8 mouse cellular contexts compared by ENCODE assay signal in the genomic region with DNA sequence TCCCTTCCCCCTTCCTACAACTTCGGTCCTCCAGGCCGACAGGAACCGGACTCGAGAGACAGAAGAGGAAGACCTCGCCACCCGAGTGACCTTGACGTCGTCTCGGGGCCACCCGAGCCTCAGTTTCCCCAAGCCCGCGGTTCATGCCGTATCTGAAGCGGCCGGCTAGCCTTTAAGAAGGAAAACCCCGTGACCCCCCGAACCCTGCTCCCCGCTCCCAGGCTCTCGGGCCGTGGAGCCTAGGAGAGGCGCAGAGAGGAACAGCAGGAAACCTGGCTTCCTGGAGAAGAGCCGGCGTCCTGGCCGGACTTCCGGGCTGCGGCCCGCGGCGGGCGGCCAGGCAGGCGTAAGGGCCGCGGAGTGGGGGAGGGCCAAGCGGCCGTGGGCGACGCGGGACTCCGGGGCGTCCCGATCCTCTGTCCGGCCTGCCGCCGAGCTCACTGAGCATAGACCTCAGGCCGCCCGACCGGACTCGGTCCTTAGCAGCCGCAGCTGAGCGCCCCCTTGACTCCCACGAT. TPM values are rescaled to one million over a fixed set of nuclear protein-coding genes. Genes with fewer than 3 reads are reported as not detected.
DNase-seq lines count a peak whose midpoint lies in the region; ATAC-seq lines count a peak whose summit lies in the region.

No protein-coding gene starts in this region.

- H3K9me3 ChIP-seq in heart, embryonic 10.5 days = no peaks in the 10 kb centered on the region
- no peaks in the 10 kb centered on the region for H3K9me3 ChIP-seq in erythroblast, embryonic 14.5 days (ENCODE audit: control insufficient read depth, low read length)
- H3K9me3 ChIP-seq in limb, embryonic 15.5 days = no peaks in the 10 kb centered on the region
- H3K9me3 ChIP-seq in neural tube, embryonic 15.5 days (replicated peaks) = no peaks in the 10 kb centered on the region

- H3K4me2 ChIP-seq in limb, embryonic 15.5 days = peak overlapping the region; percentile 73
- peak overlapping the region; percentile 89 for H3K4me2 ChIP-seq in neural tube, embryonic 15.5 days

- peak overlapping the region; percentile 100 for H3K9ac ChIP-seq in limb, embryonic 15.5 days
- peak overlapping the region; percentile 98 for H3K9ac ChIP-seq in neural tube, embryonic 15.5 days (replicated peaks)

- peaks cover 7% of the 10 kb centered on the region; the same call in 1 of the 2 replicates for H3K36me3 ChIP-seq in heart, embryonic 10.5 days
- H3K36me3 ChIP-seq in erythroblast, embryonic 14.5 days (ENCODE audit: control insufficient read depth) = peaks cover 37% of the 10 kb centered on the region
- no peaks in the 10 kb centered on the region for H3K36me3 ChIP-seq in limb, embryonic 15.5 days
- H3K36me3 ChIP-seq in neural tube, embryonic 15.5 days = no peaks in the 10 kb centered on the region

- H3K4me3 ChIP-seq in heart, embryonic 10.5 days = peak overlapping the region; percentile 99
- H3K4me3 ChIP-seq in erythroblast, embryonic 14.5 days (replicated peaks) = peak overlapping the region; percentile 88
- H3K4me3 ChIP-seq in limb, embryonic 15.5 days = peak overlapping the region; percentile 100
- H3K4me3 ChIP-seq in neural tube, embryonic 15.5 days (replicated peaks) = peak overlapping the region; percentile 83

- no peaks in the 10 kb centered on the region for H3K27me3 ChIP-seq in heart, embryonic 10.5 days (ENCODE audit: insufficient read depth, poor library complexity, severe bottlenecking)
- H3K27me3 ChIP-seq in erythroblast, embryonic 14.5 days (ENCODE audit: control insufficient read depth) = peaks cover under 1% of the 10 kb centered on the region
- H3K27me3 ChIP-seq in limb, embryonic 15.5 days = no peaks in the 10 kb centered on the region
- no peaks in the 10 kb centered on the region for H3K27me3 ChIP-seq in neural tube, embryonic 15.5 days (replicated peaks)

- no peak for DNase-seq in heart, embryonic 10.5 days (ENCODE audit: low spot score)
- no peak for DNase-seq in heart, postnatal 4 days
- DNase-seq in embryo, embryonic 10.5 days (ENCODE audit: low spot score) = no peak
- DNase-seq in embryo, embryonic 11 days = no peak

- peaks cover 54% of the 10 kb centered on the region for H3K4me1 ChIP-seq in heart, embryonic 10.5 days
- peaks cover 65% of the 10 kb centered on the region for H3K4me1 ChIP-seq in erythroblast, embryonic 14.5 days (ENCODE audit: control insufficient read depth)
- peaks cover 39% of the 10 kb centered on the region for H3K4me1 ChIP-seq in limb, embryonic 15.5 days
- peaks cover 55% of the 10 kb centered on the region for H3K4me1 ChIP-seq in neural tube, embryonic 15.5 days

- peak; percentile 18 for ATAC-seq in CD4-positive, CD25-positive, alpha-beta regulatory T cell, adult 4 months
- peak; percentile 78 for ATAC-seq in limb, embryonic 15.5 days (ENCODE audit: insufficient number of reproducible peaks, low FRiP score, low TSS enrichment, low read depth)
- peak; percentile 82 for ATAC-seq in neural tube, embryonic 15.5 days (ENCODE audit: low FRiP score)

- peak overlapping the region; percentile 100 for H3K27ac ChIP-seq in heart, embryonic 10.5 days
- peak overlapping the region; percentile 98 for H3K27ac ChIP-seq in limb, embryonic 15.5 days
- H3K27ac ChIP-seq in neural tube, embryonic 15.5 days (replicated peaks) = peak overlapping the region; percentile 94

- WGBS in heart, embryonic 10.5 days = under 1% methylated on average over 51 of the region's 51 CpGs
- under 1% methylated on average over 51 of the region's 51 CpGs for WGBS in limb, embryonic 15.5 days
- WGBS in neural tube, embryonic 15.5 days = under 1% methylated on average over 49 of the region's 51 CpGs

RNA-seq across cellular contexts. Expression of gene Arf1, which starts 0.4 kb away (rescaled TPM):
- 702 and 707 TPM in 2 replicates for polyA plus RNA-seq in heart, embryonic 10.5 days (2016; fragmentation: Nextera tagmentation; extraction: Ambion mirVana)
- 100 to 1,000 TPM; 389 to 395 TPM for total RNA-seq in heart, postnatal 4 days (2021)
- 100 to 1,000 TPM; 324 to 440 TPM for polyA plus RNA-seq in CD4-positive, CD25-positive, alpha-beta regulatory T cell, adult 4 months (2017; shearing (Covaris generic))
- polyA plus RNA-seq in erythroblast, embryonic 14.5 days (2012) = 10.0 and 10.5 TPM in 2 replicates
- polyA plus RNA-seq in limb, embryonic 15.5 days (2015; fragmentation: Nextera tagmentation; extraction: Ambion mirVana) = 761 and 780 TPM in 2 replicates
- 645 and 662 TPM in 2 replicates for polyA plus RNA-seq in neural tube, embryonic 15.5 days (2015; fragmentation: Nextera tagmentation; extraction: Ambion mirVana)

RNA-seq across cellular contexts. Expression of gene 2310033P09Rik, which starts 19.5 kb away (rescaled TPM):
- 28.7 and 30.9 TPM in 2 replicates for polyA plus RNA-seq in heart, embryonic 10.5 days (2016; fragmentation: Nextera tagmentation; extraction: Ambion mirVana)
- 10 to 100 TPM; 10.6 to 12.4 TPM for total RNA-seq in heart, postnatal 4 days (2021)
- 10 to 100 TPM; 18.8 to 26.1 TPM for polyA plus RNA-seq in CD4-positive, CD25-positive, alpha-beta regulatory T cell, adult 4 months (2017; shearing (Covaris generic))
- 6.9 and 8.6 TPM in 2 replicates for polyA plus RNA-seq in erythroblast, embryonic 14.5 days (2012)
- 25.2 and 29.5 TPM in 2 replicates for polyA plus RNA-seq in limb, embryonic 15.5 days (2015; fragmentation: Nextera tagmentation; extraction: Ambion mirVana)
- polyA plus RNA-seq in neural tube, embryonic 15.5 days (2015; fragmentation: Nextera tagmentation; extraction: Ambion mirVana) = 27.3 and 28.6 TPM in 2 replicates

RNA-seq across cellular contexts. Expression of gene Mrpl55, which starts 25.4 kb away (rescaled TPM):
- 122 and 123 TPM in 2 replicates for polyA plus RNA-seq in heart, embryonic 10.5 days (2016; fragmentation: Nextera tagmentation; extraction: Ambion mirVana)
- total RNA-seq in heart, postnatal 4 days (2021) = 10 to 100 TPM; 74.1 to 75.1 TPM
- 10 to 100 TPM; 57.0 to 62.4 TPM for polyA plus RNA-seq in CD4-positive, CD25-positive, alpha-beta regulatory T cell, adult 4 months (2017; shearing (Covaris generic))
- 4.0 and 5.3 TPM in 2 replicates for polyA plus RNA-seq in erythroblast, embryonic 14.5 days (2012)
- 75.7 and 78.9 TPM in 2 replicates for polyA plus RNA-seq in limb, embryonic 15.5 days (2015; fragmentation: Nextera tagmentation; extraction: Ambion mirVana)
- polyA plus RNA-seq in neural tube, embryonic 15.5 days (2015; fragmentation: Nextera tagmentation; extraction: Ambion mirVana) = 99.3 and 103 TPM in 2 replicates

RNA-seq across cellular contexts. Expression of gene Guk1, which starts 35.7 kb away (rescaled TPM):
- 127 and 152 TPM in 2 replicates for polyA plus RNA-seq in heart, embryonic 10.5 days (2016; fragmentation: Nextera tagmentation; extraction: Ambion mirVana)
- 10 to 100 TPM; 63.3 to 67.9 TPM for total RNA-seq in heart, postnatal 4 days (2021)
- polyA plus RNA-seq in CD4-positive, CD25-positive, alpha-beta regulatory T cell, adult 4 months (2017; shearing (Covaris generic)) = 10 to 100 TPM; 63.6 to 67.4 TPM
- 1.9 and 3.8 TPM in 2 replicates for polyA plus RNA-seq in erythroblast, embryonic 14.5 days (2012)
- 122 and 124 TPM in 2 replicates for polyA plus RNA-seq in limb, embryonic 15.5 days (2015; fragmentation: Nextera tagmentation; extraction: Ambion mirVana)
- 225 and 262 TPM in 2 replicates for polyA plus RNA-seq in neural tube, embryonic 15.5 days (2015; fragmentation: Nextera tagmentation; extraction: Ambion mirVana)

RNA-seq across cellular contexts. Expression of gene Gjc2, which starts 44.6 kb away (rescaled TPM):
- not detected in 2 replicates for polyA plus RNA-seq in heart, embryonic 10.5 days (2016; fragmentation: Nextera tagmentation; extraction: Ambion mirVana)
- total RNA-seq in heart, postnatal 4 days (2021) = under 1 TPM; 0.70 to 0.79 TPM
- polyA plus RNA-seq in CD4-positive, CD25-positive, alpha-beta regulatory T cell, adult 4 months (2017; shearing (Covaris generic)) = not detected
- 0.03 TPM in 1 of 2 replicates, not detected in the other for polyA plus RNA-seq in erythroblast, embryonic 14.5 days (2012)
- 0.32 and 0.58 TPM in 2 replicates for polyA plus RNA-seq in limb, embryonic 15.5 days (2015; fragmentation: Nextera tagmentation; extraction: Ambion mirVana)
- polyA plus RNA-seq in neural tube, embryonic 15.5 days (2015; fragmentation: Nextera tagmentation; extraction: Ambion mirVana) = 0.29 and 0.42 TPM in 2 replicates

Comparison
In these comparisons a context has a peak if more than half of its experiments do, and no peak if none do; other contexts are left out.
1. ATAC-seq: peak in every context shown above with its lines; median percentile 82 in neural tube, embryonic 15.5 days; 78 in limb, embryonic 15.5 days; 18 in CD4-positive, CD25-positive, alpha-beta regulatory T cell, adult 4 months.
2. RNA of gene Arf1, which starts 0.4 kb away (polyA plus RNA-seq): 761 to 780 TPM in limb, embryonic 15.5 days, 702 to 707 TPM in heart, embryonic 10.5 days, 645 to 662 TPM in neural tube, embryonic 15.5 days and 324 to 440 TPM in CD4-positive, CD25-positive, alpha-beta regulatory T cell, adult 4 months; 10.0 to 10.5 TPM in erythroblast, embryonic 14.5 days; every median in the first group is over 10 times any median in the second.
3. Peak in every context shown above with its lines, with median percentiles within 50 percentile points of each other: H3K27ac ChIP-seq and H3K4me3 ChIP-seq.